Mouse (Mus musculus): ENCODE measurements around the gene Hc.

Hc gene

DNA sequence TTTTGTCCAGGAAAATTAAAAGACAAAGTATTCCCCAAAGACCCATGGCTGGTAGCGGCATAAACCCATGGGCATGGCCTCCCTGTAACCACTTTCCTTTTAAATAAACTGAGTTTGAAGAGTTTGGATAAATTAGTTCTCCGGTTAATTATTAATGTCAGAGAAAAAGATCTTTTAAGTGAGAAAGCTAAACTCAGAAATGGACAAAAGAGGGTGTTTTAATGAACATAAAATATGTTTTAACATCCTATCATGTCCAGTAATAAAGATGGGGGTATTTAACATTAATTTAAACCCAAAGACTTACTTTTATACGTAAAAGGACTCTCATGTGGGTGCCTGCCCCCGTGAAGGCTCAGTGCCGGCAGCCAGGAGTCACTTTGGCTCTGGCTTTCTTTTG is at the start of gene Hc:
Hc (minus strand) TSS at position 101 of the 400 bp plus-strand sequence.
- no peak for DNase-seq (ENCODE audit: low read depth, low spot score)

- DNase-seq (ENCODE audit: low read depth, low spot score): peak; percentile 46
These were observed 49.3 kb upstream of the Hc start for GRCm38 (mm10) chr2:35110521-35110920.

- DNase-seq (ENCODE audit: low read depth, low spot score): peak; percentile 64
These were observed 48.7 kb upstream of the Hc start for GRCm38 (mm10) chr2:35109924-35110304.

DNA sequence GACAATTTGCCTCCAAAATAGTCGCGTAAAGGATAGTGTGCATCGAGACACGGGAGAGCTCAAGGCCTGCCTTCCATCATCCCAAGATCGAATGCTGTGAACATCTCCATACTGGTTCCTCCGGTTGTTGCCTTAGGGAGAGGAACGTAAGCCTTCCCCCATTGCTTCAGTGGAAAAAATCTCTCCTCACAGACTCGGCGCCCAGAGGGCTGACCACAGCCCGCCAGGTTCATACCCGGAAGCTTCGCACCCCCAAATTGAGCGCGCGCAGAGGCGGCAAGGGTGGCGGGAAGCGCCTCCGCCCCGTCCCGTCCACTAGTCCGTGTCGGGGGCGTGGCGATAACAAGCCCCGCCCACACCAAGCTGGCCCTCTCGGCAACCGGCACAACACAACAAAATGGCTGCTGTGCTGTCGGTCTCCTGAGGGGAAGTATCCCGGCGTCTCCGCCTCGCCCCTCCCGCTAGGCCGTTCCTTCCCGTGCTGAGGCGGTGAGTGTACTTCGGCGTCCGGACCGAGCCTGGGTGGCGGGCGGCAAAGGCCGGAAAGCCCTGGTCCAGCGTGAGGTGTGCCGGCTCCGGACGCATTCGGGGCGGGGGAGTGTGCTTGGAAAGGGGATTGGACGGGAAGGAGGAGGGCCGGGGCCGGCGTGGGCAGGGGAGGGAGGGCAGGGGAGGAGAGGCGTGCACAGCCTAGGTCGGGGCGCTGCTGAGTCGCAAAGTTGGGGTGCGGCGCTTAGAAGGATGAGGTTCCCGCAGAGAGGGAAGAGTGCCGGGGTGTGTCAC is 48.1 kb upstream of the Hc start, which contains the start of gene Cntrl:
Cntrl (plus strand) TSS at position 352 of the 783 bp plus-strand sequence.
- DNase-seq (ENCODE audit: low read depth, low spot score): peak; percentile 95

GRCm38 (mm10) chr2:35108712-35109111 is 47.5 kb upstream of the Hc start:
- peak; percentile 86 for DNase-seq (ENCODE audit: low read depth, low spot score)

DNA sequence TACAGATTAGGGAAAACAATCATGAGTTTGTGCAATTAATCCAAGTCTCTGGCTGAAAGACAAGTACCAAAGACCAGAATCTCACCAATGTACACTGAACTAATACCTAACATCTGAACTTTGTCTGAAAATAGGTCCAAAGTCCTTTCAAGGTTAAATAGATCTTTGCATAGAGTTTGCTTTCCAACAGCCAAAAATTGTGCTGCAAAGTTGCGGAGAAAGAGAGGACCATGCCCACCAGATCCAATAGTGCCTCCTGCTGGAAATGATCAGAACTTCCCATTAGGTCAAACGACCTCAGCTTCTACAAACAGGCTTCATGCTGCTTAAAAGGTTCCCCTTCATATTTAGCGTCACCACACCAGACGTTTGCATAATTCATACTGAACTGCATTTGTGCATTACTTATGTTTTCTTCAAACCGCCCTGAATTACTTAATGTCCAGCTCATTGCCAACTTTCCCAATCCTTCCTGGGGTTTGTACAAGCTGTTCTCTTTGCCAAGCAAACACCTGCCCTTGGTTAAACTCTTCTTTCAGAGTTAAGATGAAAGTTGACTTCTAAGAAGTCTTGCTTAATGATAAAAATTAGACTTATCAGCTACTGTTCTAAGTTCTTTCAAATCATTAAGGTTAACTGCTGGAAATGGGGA is 46.9 kb upstream of the Hc start:
- peak; percentile 73 for DNase-seq (ENCODE audit: low read depth, low spot score)

GRCm38 (mm10) chr2:35104843-35105242 is 43.6 kb upstream of the Hc start:
- DNase-seq (ENCODE audit: low read depth, low spot score): no peak

DNA sequence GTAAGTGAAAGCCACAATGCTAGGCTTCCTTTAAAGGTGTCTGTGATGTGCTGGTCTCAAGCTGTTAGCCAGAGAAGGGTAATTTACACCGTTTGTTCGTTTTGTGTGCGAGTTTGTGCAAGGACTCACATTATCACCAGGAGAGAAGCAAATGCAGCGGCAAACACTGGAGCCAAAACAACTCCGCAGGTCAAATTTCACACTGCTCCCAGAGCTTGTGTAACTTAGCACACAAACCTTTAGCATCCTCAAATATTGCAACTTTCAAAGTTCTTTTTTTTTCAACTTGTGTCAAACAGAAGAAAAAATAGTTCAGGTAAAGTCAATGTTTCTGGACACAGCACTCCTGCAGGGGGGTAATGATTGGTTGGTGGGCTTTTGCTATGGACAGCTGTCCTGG is 42.3 kb upstream of the Hc start:
- DNase-seq (ENCODE audit: low read depth, low spot score): no peak

- DNase-seq (ENCODE audit: low read depth, low spot score): no peak
These were observed 41.5 kb upstream of the Hc start for GRCm38 (mm10) chr2:35102777-35103176.

DNA sequence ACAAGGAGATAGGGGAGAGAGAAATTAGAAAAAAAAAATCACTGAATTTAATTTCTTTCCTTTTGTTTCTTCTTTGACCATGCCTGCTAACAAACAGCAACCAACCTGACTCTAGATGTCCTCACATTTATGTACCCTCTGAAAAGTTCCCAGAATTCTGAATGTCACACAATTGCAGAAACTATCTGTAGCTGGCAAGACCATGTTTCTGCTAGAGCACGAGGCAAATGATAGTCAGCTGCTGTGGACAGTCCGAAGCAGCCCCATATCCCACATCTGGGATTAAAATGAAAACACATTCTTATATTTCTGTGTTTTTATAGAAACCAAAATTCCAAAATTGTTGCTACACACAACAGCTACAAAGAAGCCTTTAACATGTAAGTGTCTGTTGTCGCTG is 40.2 kb upstream of the Hc start, which contains the start of gene AI182371:
AI182371 (minus strand) TSS at position 101 of the 400 bp plus-strand sequence.
- DNase-seq (ENCODE audit: low read depth, low spot score): no peak

- DNase-seq (ENCODE audit: low read depth, low spot score): no peak
These were observed 39.3 kb upstream of the Hc start for GRCm38 (mm10) chr2:35100529-35100928.

DNA sequence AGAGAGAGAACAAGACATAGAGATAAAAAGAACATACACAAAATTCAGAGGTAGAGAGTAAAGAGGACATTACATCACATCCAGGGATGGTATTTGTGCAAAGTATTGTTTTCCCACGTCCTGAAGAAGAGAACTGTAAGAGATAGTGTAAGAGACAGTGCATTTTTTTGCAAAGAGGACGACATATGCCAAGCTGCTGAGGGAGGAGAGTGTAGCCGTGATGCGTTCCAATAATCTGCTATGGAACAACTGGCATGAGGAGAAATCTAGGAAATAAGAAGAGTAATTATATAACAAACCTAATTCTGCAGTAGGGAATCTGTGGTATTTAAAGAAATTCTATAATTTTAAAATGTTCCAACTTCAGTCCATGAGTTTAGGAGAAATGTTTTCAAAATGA is 26.2 kb upstream of the Hc start:
- DNase-seq (ENCODE audit: low read depth, low spot score): no peak

DNA sequence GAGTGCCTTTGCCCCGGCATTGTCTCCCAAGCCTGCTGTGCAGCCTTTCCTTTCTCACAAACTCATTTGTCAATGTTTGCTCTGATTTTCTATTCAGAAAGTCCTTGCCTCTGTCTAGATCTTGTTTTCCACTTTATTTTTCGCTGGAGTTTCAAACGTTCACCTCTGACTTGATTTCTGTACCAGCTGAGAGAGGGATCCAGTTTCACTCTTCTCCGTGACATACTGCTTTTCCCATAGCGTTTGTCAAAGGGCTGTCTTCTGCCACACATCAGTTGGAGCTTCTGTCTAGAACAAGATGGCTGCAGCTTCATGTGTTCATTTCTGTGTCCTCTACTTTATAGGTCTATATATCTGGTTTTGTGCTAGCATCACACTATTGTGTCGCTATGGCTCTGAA is 17.9 kb upstream of the Hc start:
- no peak for DNase-seq (ENCODE audit: low read depth, low spot score)

DNA sequence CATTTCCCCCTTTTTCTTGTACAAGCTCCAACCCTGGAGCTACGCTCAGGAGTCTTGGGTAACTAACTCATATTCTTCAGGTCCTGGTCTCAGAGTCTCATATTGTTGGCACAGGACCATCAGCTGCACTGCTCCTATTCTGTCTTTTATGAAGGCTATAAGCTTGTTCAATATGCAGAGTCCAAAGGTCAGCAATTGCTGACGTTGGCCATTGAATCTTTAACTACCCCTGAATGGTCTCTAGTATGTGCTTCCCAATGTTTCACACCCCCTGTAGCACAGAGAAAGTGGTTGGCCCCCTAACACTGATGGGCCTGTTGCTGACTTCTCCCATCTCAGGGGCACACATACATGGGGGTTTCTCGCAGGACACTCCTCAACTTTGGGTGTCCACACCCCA is 13.1 kb upstream of the Hc start:
- no peak for DNase-seq (ENCODE audit: low read depth, low spot score)

- DNase-seq (ENCODE audit: low read depth, low spot score): no peak
These were observed 11.3 kb upstream of the Hc start for GRCm38 (mm10) chr2:35072547-35072946.

DNA sequence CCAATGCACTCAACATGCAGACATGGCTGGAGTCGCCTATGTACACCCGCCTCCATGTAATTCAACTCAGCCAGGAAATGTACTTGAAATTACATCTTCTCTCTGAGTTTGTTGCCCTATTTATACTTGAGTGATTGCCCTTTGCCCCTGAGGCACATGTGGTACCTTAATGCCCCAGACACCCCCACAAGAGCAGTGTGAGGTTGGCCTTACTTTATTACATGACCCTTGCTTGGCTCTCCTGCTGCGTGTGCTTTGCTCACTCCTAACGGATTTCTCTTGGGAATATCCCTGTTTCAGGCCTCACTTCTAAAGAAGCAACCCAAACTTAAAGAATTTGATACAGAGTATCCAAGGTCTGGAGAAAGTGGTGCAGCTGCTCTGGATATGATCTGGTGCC is 9.0 kb upstream of the Hc start:
- DNase-seq (ENCODE audit: low read depth, low spot score): no peak

DNA sequence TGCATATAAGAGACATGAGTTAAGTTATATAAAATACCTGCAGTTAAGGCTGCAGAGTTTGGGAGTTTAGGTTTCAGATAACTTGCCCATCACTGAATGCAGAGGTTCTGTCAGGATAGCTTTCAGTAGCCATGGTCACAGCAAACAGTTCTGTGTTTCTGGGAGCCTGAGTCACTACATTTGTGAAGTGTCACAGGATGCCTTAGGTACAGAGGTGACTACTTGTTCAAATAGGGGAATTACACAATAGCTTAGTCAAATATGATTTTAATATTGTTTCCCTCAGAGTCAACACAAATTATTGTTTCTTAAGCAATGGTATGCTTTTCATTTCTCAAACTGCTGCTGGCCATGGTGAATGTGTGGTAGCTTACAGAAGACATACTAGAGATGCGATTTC is 7.9 kb upstream of the Hc start:
- no peak for DNase-seq (ENCODE audit: low read depth, low spot score)

DNA sequence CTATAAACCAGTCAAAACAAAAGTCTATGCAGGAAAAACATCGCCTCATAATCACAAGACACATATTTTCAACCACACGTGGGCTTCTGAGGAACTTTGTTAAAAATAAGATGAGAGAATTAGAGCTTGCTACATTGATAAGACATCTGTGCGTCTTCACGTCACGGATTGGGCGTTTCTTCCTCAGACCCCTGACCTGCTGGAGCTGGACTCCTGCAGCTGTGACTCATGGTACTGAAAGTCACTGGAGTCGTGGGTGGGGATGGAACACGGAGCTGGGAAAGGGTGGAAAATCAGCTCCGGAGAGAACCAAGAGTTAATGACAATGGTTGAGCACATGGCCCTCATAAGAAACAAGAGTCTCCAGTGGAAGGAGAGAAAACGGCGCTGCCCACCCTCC is 5.9 kb upstream of the Hc start:
- no peak for DNase-seq (ENCODE audit: low read depth, low spot score)

DNA sequence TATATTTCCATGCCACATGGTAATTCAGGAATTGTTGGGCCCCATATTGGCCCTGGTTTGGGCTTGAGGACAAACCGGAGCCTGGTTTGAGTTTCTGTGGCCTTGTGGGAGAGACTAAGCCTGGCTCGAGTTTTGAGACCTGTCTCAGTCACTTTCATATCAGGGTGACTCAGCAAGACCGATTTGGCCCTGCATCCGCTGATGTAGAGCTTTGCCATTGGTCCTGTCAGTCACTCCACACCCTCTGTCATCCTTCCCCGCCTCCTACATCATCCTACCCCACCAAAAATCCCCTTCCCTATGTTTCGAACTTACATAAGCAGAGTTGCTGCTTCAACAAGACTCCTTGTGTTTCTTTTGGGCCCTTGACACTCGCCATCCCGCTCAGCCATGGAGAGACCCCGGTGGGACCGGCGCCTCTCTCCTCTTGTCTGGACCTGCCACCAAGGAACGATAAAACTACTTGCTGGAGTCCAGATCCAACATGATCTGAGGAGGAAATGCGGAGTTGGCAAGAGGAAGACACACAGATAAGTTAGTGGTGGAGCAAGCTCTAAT is 5.4 kb upstream of the Hc start:
- DNase-seq (ENCODE audit: low read depth, low spot score): no peak

DNA sequence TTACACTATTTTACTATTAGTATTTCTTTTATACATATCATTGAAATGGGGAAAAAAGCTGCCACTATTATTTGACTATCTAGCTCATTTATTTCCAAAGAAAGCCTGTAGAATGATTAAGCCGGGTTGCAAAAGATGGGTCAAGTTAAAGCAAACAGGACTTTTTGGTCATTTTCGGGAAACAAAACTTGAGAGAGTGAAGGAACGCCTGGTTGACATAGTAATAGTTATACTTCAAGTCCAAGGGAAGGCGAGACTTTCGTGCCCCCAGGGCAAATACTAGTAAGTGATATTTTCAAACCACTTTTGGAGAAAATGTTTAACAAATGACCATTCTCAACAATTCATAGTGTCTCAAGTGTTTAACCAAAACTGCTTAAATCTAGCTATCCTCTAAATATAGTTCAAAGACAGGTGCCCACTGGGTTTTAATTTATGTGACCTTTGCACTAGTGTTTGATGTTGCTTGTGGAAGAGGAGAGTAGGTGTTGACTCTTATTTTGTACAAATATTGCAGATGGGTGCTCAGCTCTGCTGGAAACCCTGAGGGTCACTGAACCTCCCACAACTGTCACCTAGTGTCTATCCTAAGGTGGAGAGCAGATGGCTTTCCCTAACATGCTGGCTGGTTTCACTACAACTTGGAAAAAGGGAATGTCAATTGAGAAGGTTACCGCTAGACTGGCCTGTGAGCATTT is 2.2 kb upstream of the Hc start:
- DNase-seq (ENCODE audit: low read depth, low spot score): no peak

DNA sequence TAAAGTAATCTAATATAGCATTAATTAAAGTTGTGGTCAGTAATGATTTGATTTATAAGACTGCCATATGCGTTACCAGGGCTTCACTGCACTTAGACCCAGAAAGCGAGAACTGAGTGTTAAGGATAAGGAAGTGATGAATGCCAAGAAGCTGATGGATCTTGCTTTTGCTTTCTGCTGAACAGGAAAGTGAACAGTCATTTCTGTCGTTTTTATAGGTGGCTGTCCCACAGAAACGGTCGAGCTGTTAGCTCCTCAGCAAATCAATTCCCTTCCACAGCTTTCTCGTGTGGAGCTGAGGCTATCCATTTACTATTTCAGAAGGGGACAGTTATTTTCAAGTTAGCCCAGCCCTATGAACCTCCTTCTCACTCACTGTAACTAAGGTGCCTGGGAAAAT is 341 bp downstream of the Hc start:
- no peak for DNase-seq (ENCODE audit: low read depth, low spot score)

DNA sequence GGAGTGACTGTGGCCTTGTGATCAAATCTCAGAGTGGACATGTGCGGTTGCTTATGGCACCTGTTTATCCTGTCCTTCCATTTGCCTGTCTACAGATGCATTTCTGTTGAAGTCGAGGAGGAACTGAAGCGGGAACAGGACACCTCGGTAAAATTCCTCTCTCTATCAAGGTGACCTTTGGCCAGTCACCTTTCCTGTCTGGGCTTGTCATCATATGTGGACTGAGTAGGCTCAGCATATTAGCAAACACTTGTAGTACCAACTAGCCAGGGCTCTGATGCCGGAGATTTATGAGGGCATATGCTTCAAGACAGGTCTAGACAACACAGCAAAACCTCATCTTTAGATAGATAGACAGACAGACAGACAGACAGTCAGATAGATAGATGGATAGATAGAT is 982 bp downstream of the Hc start:
- DNase-seq (ENCODE audit: low read depth, low spot score): no peak

All from CD4-positive, CD25-positive, alpha-beta regulatory T cell, adult 2 months (primary cell).